Mouse (Mus musculus) thymus, postnatal 25 days (tissue): ENCODE data around the gene Usp30.

Source experiments
- DNase-seq: peaks from one replicate; pipeline ENCODE4 v3.0.0; 2022

The Usp30 gene

GRCm38 (mm10) chr5:114162106-114162815 lies 97.0 kb downstream of the Usp30 start:
- DNase-seq, result no peak

- DNase-seq, result no peak
These were observed 97.9 kb downstream of the Usp30 start for GRCm38 (mm10) chr5:114163117-114163696.

GRCm38 (mm10) chr5:114170345-114170744 lies 105.1 kb downstream of the Usp30 start:
- DNase-seq, result no peak

- no peak for DNase-seq
These were observed 107.7 kb downstream of the Usp30 start for GRCm38 (mm10) chr5:114172936-114173335.

GRCm38 (mm10) chr5:114173458-114173857 lies 108.2 kb downstream of the Usp30 start:
- DNase-seq, result no peak

GRCm38 (mm10) chr5:114173877-114174581 lies 108.8 kb downstream of the Usp30 start:
- no peak for DNase-seq
